Mouse (Mus musculus) ES-E14 (cell line): ENCODE measurements around the gene Lclat1.

Source experiments
- CHD2 ChIP-seq: IDR thresholded peaks from 2 replicates; pipeline ENCODE4 v1.6.1; 2014; ENCODE audit warnings: mild to moderate bottlenecking, low read depth, low read length, inconsistent platforms
- ZC3H11A ChIP-seq: IDR thresholded peaks from 2 replicates; pipeline ENCODE4 v1.6.1; 2012; ENCODE audit warnings: low read depth, mild to moderate bottlenecking, inconsistent platforms, low read length, borderline replicate concordance

DNA sequence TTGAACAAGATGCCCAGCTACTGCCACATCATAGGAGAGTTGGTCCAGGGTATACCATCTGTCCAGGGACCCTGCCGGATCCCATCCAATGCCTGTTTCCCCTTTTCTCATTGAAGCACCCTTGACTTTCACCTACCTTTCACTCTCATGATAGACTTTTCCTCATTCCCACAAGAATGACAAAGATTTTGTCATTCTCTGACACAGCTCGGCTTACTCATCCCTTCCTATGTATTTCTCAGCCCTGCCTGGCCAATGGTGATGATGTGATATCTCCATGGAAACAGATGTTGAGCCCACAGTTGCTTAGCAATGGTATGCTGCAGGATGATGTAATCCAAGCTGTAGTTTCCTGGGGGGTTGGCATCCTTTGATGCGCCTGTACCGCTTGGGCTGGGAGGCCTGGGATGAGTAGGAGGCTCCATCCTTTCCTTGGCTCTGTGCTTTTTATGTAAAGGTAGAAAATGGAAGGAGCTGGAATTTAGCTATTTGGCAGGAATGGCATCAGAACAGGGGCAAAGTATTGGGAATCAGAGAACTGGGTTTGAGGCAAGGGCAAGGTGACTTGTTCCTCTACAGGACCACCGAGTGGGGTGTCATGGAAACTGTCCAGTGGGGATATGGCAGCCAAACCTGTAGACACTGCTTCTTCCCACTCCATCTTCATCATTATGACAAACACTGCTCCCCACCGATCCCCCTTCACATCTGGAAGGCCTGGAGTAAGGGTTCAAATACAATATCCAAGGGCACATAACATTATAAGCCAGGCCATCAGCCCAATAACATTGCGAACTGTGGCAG lies 164.2 kb downstream of the Lclat1 start:
- TF ChIP-seq CHD2 (no peak), ZC3H11A (no peak)
